Mouse (Mus musculus) embryo, embryonic 11 days (tissue): ENCODE results near the gene Casp8ap2.

Source experiments
- DNase-seq: peaks from one replicate; pipeline ENCODE4 v3.0.0-alpha.2; 2015

Gene Casp8ap2

GRCm38 (mm10) chr4:32669825-32670224, 54.6 kb downstream of the Casp8ap2 start:
- DNase-seq = no peak

- no peak for DNase-seq
Measured at GRCm38 (mm10) chr4:32674025-32674424, 58.8 kb downstream of the Casp8ap2 start.

GRCm38 (mm10) chr4:32677471-32677870, 62.2 kb downstream of the Casp8ap2 start:
- DNase-seq = no peak

GRCm38 (mm10) chr4:32680843-32681242, 65.6 kb downstream of the Casp8ap2 start:
- peak; percentile 7 for DNase-seq

GRCm38 (mm10) chr4:32682471-32682870, 67.2 kb downstream of the Casp8ap2 start:
- DNase-seq = no peak

- no peak for DNase-seq
Measured at GRCm38 (mm10) chr4:32683061-32683582, 67.9 kb downstream of the Casp8ap2 start.
